Mouse (Mus musculus) liver, embryonic 14.5 days (tissue): ENCODE results near the gene Lrrc63.

ENCODE experiments used
- CTCF ChIP-seq: IDR thresholded peaks from 2 replicates; pipeline ENCODE4 v1.5.1; 2016; ENCODE audit warnings: antibody characterized with exemption, low read depth, control low read depth
- EP300 ChIP-seq: IDR thresholded peaks from 2 replicates; pipeline ENCODE4 v1.6.1; 2016; ENCODE audit warnings: antibody characterized with exemption, low read depth

- TF ChIP-seq CTCF (no peak), EP300 (no peak)
Observed at GRCm38 (mm10) chr14:75177400-75177799, 46.7 kb upstream of the Lrrc63 start.
